Comparison of ENCODE assay signal across 10 mouse cellular contexts in genomic region chr10:125839621-125840141, GRCm38 (mm10).
A peak's percentile ranks its signal among the peaks of the same experiment; 100 is the strongest.
DNase-seq lines count a peak whose midpoint lies in the region; ATAC-seq and TF ChIP-seq lines count a peak whose summit lies in the region.
"Had no signal": no experiment of that assay in that cellular context is flagged by ENCODE, and none has a peak within 500 bp of the region (broad histone marks: within the 10 kb centered on the region; RNA-seq: fewer than 3 reads in every experiment).

No protein-coding gene starts in this region.

- no peak for TF ChIP-seq POLR2A in brain, embryonic 14.5 days (IDR thresholded peaks at IDR 0.05; ENCODE audit: borderline replicate concordance, extremely low read depth, insufficient read depth, insufficient read length, poor library complexity, severe bottlenecking)

- H3K9ac ChIP-seq in midbrain, embryonic 12.5 days (replicated peaks), result no peak overlapping the region
- H3K9ac ChIP-seq in intestine, postnatal 0 days (ENCODE audit: low read depth, low read length), result no peak overlapping the region

- WGBS in hindbrain, embryonic 10.5 days, result 16% methylated on average over 5 of the region's 5 CpGs
- WGBS in midbrain, embryonic 12.5 days, result 27% methylated on average over 5 of the region's 5 CpGs
- 61% methylated on average over 5 of the region's 5 CpGs for WGBS in intestine, postnatal 0 days

- intact Hi-C loops in heart, postnatal 36 days (cut with DNase I), result no loop called here

- no peaks in the 10 kb centered on the region for H3K9me3 ChIP-seq in hindbrain, embryonic 10.5 days
- H3K9me3 ChIP-seq in midbrain, embryonic 12.5 days, result no peaks in the 10 kb centered on the region
- H3K9me3 ChIP-seq in intestine, postnatal 0 days (ENCODE audit: control insufficient read depth), result no peaks in the 10 kb centered on the region

- no peaks in the 10 kb centered on the region for H3K36me3 ChIP-seq in hindbrain, embryonic 10.5 days
- no peaks in the 10 kb centered on the region for H3K36me3 ChIP-seq in midbrain, embryonic 12.5 days
- no peaks in the 10 kb centered on the region for H3K36me3 ChIP-seq in intestine, postnatal 0 days (ENCODE audit: control insufficient read depth, insufficient read depth)

- H3K4me1 ChIP-seq in hindbrain, embryonic 10.5 days (replicated peaks), result peaks cover 18% of the 10 kb centered on the region
- peaks cover 19% of the 10 kb centered on the region for H3K4me1 ChIP-seq in midbrain, embryonic 12.5 days
- no peaks in the 10 kb centered on the region for H3K4me1 ChIP-seq in intestine, postnatal 0 days (replicated peaks; ENCODE audit: control insufficient read depth, insufficient read depth, low read length)

- TF ChIP-seq CTCF in brain, embryonic 14.5 days (IDR thresholded peaks at IDR 0.05; ENCODE audit: borderline replicate concordance, extremely low read depth, insufficient read depth, insufficient read length), result no peak
- TF ChIP-seq CTCF in intestine, postnatal 0 days (IDR thresholded peaks at IDR 0.05; ENCODE audit: low read depth), result no peak

- H3K27me3 ChIP-seq in hindbrain, embryonic 10.5 days (ENCODE audit: insufficient read depth, poor library complexity, severe bottlenecking), result no peaks in the 10 kb centered on the region
- H3K27me3 ChIP-seq in midbrain, embryonic 12.5 days, result 0 out of 2 replicates have a peak, but pooled peaks cover 5% of the 10 kb centered on the region
- H3K27me3 ChIP-seq in intestine, postnatal 0 days (replicated peaks; ENCODE audit: control insufficient read depth, insufficient read depth, low read length), result no peaks in the 10 kb centered on the region

- DNase-seq in ES-CJ7 (ENCODE audit: low read depth, low spot score), result peak; percentile 57
- DNase-seq in brain, embryonic 14.5 days (ENCODE audit: low read depth), result peak; percentile 89
- DNase-seq in hindbrain, embryonic 10.5 days (ENCODE audit: low spot score), result peak; percentile 41
- no peak for DNase-seq in urinary bladder, postnatal 36 days (ENCODE audit: low spot score in 2 of 2)
- no peak for DNase-seq in heart, postnatal 36 days
- DNase-seq: kidney, postnatal 10 days; lung, postnatal 14 days had no signal

- H3K4me2 ChIP-seq in midbrain, embryonic 12.5 days (replicated peaks), result no peak overlapping the region
- H3K4me2 ChIP-seq in intestine, postnatal 0 days (replicated peaks; ENCODE audit: low read depth), result no peak overlapping the region

- H3K4me3 ChIP-seq in hindbrain, embryonic 10.5 days, result no peak overlapping the region
- H3K4me3 ChIP-seq in midbrain, embryonic 12.5 days, result no peak overlapping the region
- H3K4me3 ChIP-seq in intestine, postnatal 0 days (ENCODE audit: low read depth, low read length), result no peak overlapping the region

- H3K27ac ChIP-seq in hindbrain, embryonic 10.5 days, result peak overlapping the region; percentile 79
- H3K27ac ChIP-seq in midbrain, embryonic 12.5 days (replicated peaks), result no peak overlapping the region
- H3K27ac ChIP-seq in intestine, postnatal 0 days (ENCODE audit: low read depth, low read length), result no peak overlapping the region

- peak; percentile 52; the same call in 1 of the 2 replicates for ATAC-seq in midbrain, embryonic 12.5 days (ENCODE audit: low FRiP score, low read depth)
- ATAC-seq in intestine, postnatal 0 days, result no peak
- ATAC-seq in megakaryocyte progenitor cell, adult 5-6 weeks (replicated peaks; ENCODE audit: poor library complexity), result no peak

Comparison
In these comparisons a context has a peak if more than half of its experiments do, and no peak if none do; other contexts are left out.
1. DNase-seq: peak in ES-CJ7 (single experiment), brain, embryonic 14.5 days (single experiment) and hindbrain, embryonic 10.5 days (single experiment); none in urinary bladder, postnatal 36 days (0 of 2) and heart, postnatal 36 days (0 of 2).